Mouse (Mus musculus) adrenal gland, postnatal 0 days (tissue): ENCODE data around the gene Plscr1. TPM values are rescaled to one million over a fixed set of nuclear protein-coding genes. Genes with fewer than 3 reads are reported as not detected.

Source experiments
- microRNA-seq: library from miRNA; unstranded; fragments of <30 nt; microRNA quantifications from one replicate; pipeline ENCODE4, GENCODE M21; 2016; ENCODE audit warnings: borderline replicate concordance; ENCODE audit not compliant: insufficient number of aligned reads
- polyA plus RNA-seq: library from polyadenylated mRNA; unstranded; fragments of >200 nt; fragmentation: Nextera tagmentation; extraction: Ambion mirVana; gene quantifications from 2 replicates; pipeline ENCODE4 v1.2.1, GENCODE M21; 2015

Plscr1 gene
- polyA plus RNA-seq, result 36.7 and 39.4 TPM in 2 replicates

DNA sequence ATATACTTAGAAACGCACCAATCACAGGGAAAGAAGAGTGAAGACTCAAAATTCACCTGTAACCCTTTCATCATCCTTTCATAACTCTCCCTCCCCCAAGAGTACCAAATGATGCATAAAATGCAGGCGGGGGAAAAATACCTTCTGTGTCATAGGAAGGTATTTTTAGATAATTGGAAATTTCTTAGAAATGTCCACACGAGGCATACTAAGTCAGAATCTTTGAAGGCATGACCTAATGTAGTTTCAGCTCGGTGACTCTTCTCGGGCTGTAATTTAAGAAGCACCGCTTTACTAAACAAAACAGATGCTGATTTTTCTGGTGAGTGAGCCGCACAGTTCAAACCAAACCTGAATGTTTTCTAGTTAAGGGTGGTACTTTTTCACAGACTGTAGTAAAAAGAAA lies at the start of gene Plscr1:
Plscr1 (plus strand) TSS at position 304 of the 406 bp plus-strand sequence.

DNA sequence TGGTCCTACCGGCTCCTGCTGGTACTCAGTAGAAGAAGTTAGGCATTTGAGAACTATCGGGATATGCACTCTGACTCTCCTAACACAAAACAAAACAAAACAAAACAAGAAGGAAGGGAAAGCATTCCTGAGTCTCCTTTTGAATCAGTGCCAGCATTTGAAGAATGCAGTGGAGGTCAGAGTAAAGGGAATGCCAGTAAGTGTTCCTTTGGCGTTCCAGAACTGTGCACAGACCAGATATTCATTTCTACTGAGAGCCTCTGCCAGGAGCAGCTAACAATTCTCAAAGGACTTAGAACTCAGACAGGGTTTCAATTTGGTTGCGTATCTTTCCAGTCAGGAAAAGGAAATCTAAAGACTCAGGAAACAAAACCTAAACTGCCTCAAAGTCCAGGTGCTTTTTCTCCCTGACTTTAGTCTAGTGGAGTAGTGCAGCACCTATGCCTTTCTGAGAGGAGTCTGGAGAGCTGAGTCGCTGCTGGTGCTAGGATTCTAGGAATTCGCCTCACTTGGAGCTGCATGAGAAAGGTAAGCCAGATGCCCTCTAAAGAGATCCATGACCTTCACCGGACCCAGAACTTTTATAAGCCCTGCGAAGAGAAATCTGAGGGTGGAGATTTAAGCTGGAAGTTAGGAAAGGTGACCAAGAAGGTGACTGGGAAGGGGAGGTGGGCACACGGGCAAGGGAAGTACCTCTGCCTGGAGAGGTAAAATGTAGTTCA lies 26.1 kb downstream of the Plscr1 start, which contains the start of gene Plscr2:
Plscr2 (plus strand) TSS at position 117 of the 722 bp plus-strand sequence.

DNA sequence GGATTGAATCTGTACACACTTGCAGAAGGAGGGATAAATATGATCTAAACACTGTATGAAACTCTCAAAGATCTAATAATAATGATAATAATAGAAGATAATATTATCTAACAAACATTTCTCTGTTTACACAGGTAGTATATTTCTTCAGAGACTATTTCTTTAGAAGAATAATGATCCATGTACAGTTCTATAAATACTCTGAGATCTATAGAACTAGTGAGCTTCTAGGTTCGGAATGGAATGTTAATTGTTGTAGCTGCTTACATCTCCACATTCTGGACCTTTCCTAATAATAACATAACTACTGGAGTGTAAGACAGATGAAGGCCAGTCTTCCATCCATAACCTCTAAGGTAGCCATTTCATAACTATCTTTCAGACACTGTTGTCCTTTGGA lies 59.5 kb downstream of the Plscr1 start, which contains the start of gene 1700057G04Rik:
1700057G04Rik (plus strand) TSS at position 301 of the 400 bp plus-strand sequence.

Small RNA genes within 50 kb of the gene (microRNA-seq; reads per million reads assigned to microRNA genes)
- not detected for gene Mir6386

Other genes starting within 250 kb of the Plscr1 start
- gene Plscr5, start 56.8 kb upstream of the Plscr1 start, polyA plus RNA-seq, result not detected in 2 replicates
- gene Plscr2, start 25.9 kb downstream of the Plscr1 start, polyA plus RNA-seq, result 13.1 and 19.4 TPM in 2 replicates
- gene 1700057G04Rik, start 59.6 kb downstream of the Plscr1 start, polyA plus RNA-seq, result 0.19 TPM in 1 of 2 replicates, not detected in the other
- 18.3 and 19.9 TPM in 2 replicates for gene Plscr4, start 207.6 kb downstream of the Plscr1 start, polyA plus RNA-seq